Mouse (Mus musculus): ENCODE data around the gene Alyref2. TPM values are rescaled to one million over a fixed set of nuclear protein-coding genes. Genes with fewer than 3 reads are reported as not detected.
"Not testable (repeated sequence)": the region's sequence is repeated elsewhere in the genome, so short reads cannot be mapped to it uniquely, and the experiment has no call there.

Gene Alyref2
- total and polyA plus RNA-seq, 2 experiments from 2014 or later = 13.4 to 20.8 TPM

- no peak for TF ChIP-seq CTCF (IDR thresholded peaks at IDR 0.05; ENCODE audit: low read depth)
- DNase-seq (no peak), ATAC-seq (no peak)
- no peaks in the 10 kb centered on the region for H3K27me3 ChIP-seq (ENCODE audit: insufficient read depth, low read length)
- H3K4me3 ChIP-seq (ENCODE audit: low read depth, low read length) = no peak overlapping the region
- no peaks in the 10 kb centered on the region for H3K36me3 ChIP-seq (ENCODE audit: insufficient read depth)
- H3K9ac ChIP-seq = no peak overlapping the region
- no peak overlapping the region for H3K27ac ChIP-seq (ENCODE audit: low read depth, low read length)
- 86% methylated on average over 4 of the region's 4 CpGs for WGBS
- H3K4me2 ChIP-seq (ENCODE audit: low read depth) = no peak overlapping the region
- no peaks in the 10 kb centered on the region for H3K9me3 ChIP-seq (ENCODE audit: low read length)
- no peaks in the 10 kb centered on the region for H3K4me1 ChIP-seq (ENCODE audit: insufficient read depth)
Measured at GRCm38 (mm10) chr1:171466565-171466964, 36.7 kb upstream of the Alyref2 start.

GRCm38 (mm10) chr1:171469678-171470077, 33.6 kb upstream of the Alyref2 start:
- ATAC-seq = no peak

GRCm38 (mm10) chr1:171470371-171470871, 32.9 kb upstream of the Alyref2 start:
- WGBS = 30% methylated on average over 7 of the region's 7 CpGs
- H3K4me2 ChIP-seq (ENCODE audit: low read depth) = no peak overlapping the region
- H3K4me3 ChIP-seq (ENCODE audit: low read depth, low read length) = no peak overlapping the region
- no peak overlapping the region for H3K27ac ChIP-seq (ENCODE audit: low read depth, low read length)
- H3K9ac ChIP-seq = no peak overlapping the region
- peak; percentile 80 for TF ChIP-seq CTCF (IDR thresholded peaks at IDR 0.05; ENCODE audit: low read depth)
- no peaks in the 10 kb centered on the region for H3K9me3 ChIP-seq (ENCODE audit: low read length)
- no peaks in the 10 kb centered on the region for H3K4me1 ChIP-seq (ENCODE audit: insufficient read depth)
- no peaks in the 10 kb centered on the region for H3K27me3 ChIP-seq (ENCODE audit: insufficient read depth, low read length)
- ATAC-seq = no peak
- H3K36me3 ChIP-seq (ENCODE audit: insufficient read depth) = no peaks in the 10 kb centered on the region
- peak; percentile 76 for DNase-seq

More at GRCm38 (mm10) chr1:171469678-171470077, 33.6 kb upstream of the Alyref2 start:
- H3K4me1 ChIP-seq (ENCODE audit: insufficient read depth) = no peaks in the 10 kb centered on the region
- no peak overlapping the region for H3K4me3 ChIP-seq (ENCODE audit: low read depth, low read length)
- H3K9me3 ChIP-seq (ENCODE audit: low read length) = no peaks in the 10 kb centered on the region
- no peak overlapping the region for H3K4me2 ChIP-seq (ENCODE audit: low read depth)
- DNase-seq = no peak
- H3K9ac ChIP-seq = no peak overlapping the region
- H3K36me3 ChIP-seq (ENCODE audit: insufficient read depth) = no peaks in the 10 kb centered on the region
- no peak for TF ChIP-seq CTCF (IDR thresholded peaks at IDR 0.05; ENCODE audit: low read depth)
- H3K27me3 ChIP-seq (ENCODE audit: insufficient read depth, low read length) = no peaks in the 10 kb centered on the region
- 90% methylated on average over 3 of the region's 3 CpGs for WGBS
- no peak overlapping the region for H3K27ac ChIP-seq (ENCODE audit: low read depth, low read length)

- Histone ChIP-seq H3K36me3 (ENCODE audit: insufficient read depth) (no peaks in the 10 kb centered on the region), H3K27me3 (ENCODE audit: insufficient read depth, low read length) (no peaks in the 10 kb centered on the region), H3K9ac (no peak overlapping the region), H3K4me3 (ENCODE audit: low read depth, low read length) (no peak overlapping the region), H3K4me1 (ENCODE audit: insufficient read depth) (no peaks in the 10 kb centered on the region), H3K27ac (ENCODE audit: low read depth, low read length) (no peak overlapping the region), H3K4me2 (ENCODE audit: low read depth) (no peak overlapping the region), H3K9me3 (ENCODE audit: low read length) (no peaks in the 10 kb centered on the region)
- WGBS = 92% methylated on average over 5 of the region's 5 CpGs
- ATAC-seq (no peak), DNase-seq (no peak)
- no peak for TF ChIP-seq CTCF (IDR thresholded peaks at IDR 0.05; ENCODE audit: low read depth)
Measured at GRCm38 (mm10) chr1:171470896-171471295, 32.4 kb upstream of the Alyref2 start.

GRCm38 (mm10) chr1:171471452-171471851, 31.8 kb upstream of the Alyref2 start:
- Histone ChIP-seq H3K36me3 (ENCODE audit: insufficient read depth) (no peaks in the 10 kb centered on the region), H3K4me1 (ENCODE audit: insufficient read depth) (no peaks in the 10 kb centered on the region), H3K4me2 (ENCODE audit: low read depth) (no peak overlapping the region), H3K27ac (ENCODE audit: low read depth, low read length) (no peak overlapping the region), H3K4me3 (ENCODE audit: low read depth, low read length) (no peak overlapping the region), H3K9ac (no peak overlapping the region), H3K9me3 (ENCODE audit: low read length) (no peaks in the 10 kb centered on the region), H3K27me3 (ENCODE audit: insufficient read depth, low read length) (no peaks in the 10 kb centered on the region)
- WGBS = 55% methylated on average over 1 of the region's 1 CpGs
- DNase-seq (no peak), ATAC-seq (no peak)
- no peak for TF ChIP-seq CTCF (IDR thresholded peaks at IDR 0.05; ENCODE audit: low read depth)

GRCm38 (mm10) chr1:171471941-171472340, 31.3 kb upstream of the Alyref2 start:
- H3K4me2 ChIP-seq (ENCODE audit: low read depth); H3K9me3 ChIP-seq (ENCODE audit: low read length); H3K9ac ChIP-seq; H3K27me3 ChIP-seq (ENCODE audit: insufficient read depth, low read length); H3K4me1 ChIP-seq (ENCODE audit: insufficient read depth); DNase-seq; H3K4me3 ChIP-seq (ENCODE audit: low read depth, low read length); H3K36me3 ChIP-seq (ENCODE audit: insufficient read depth); ATAC-seq; H3K27ac ChIP-seq (ENCODE audit: low read depth, low read length): not testable (repeated sequence)
- WGBS = 90% methylated on average over 8 of the region's 8 CpGs

GRCm38 (mm10) chr1:171473506-171473905, 29.8 kb upstream of the Alyref2 start:
- no peak for DNase-seq
- Histone ChIP-seq H3K9ac (no peak overlapping the region), H3K9me3 (ENCODE audit: low read length) (no peaks in the 10 kb centered on the region), H3K4me2 (ENCODE audit: low read depth) (no peak overlapping the region), H3K4me1 (ENCODE audit: insufficient read depth) (no peaks in the 10 kb centered on the region), H3K27ac (ENCODE audit: low read depth, low read length) (no peak overlapping the region), H3K36me3 (ENCODE audit: insufficient read depth) (no peaks in the 10 kb centered on the region), H3K4me3 (ENCODE audit: low read depth, low read length) (no peak overlapping the region), H3K27me3 (ENCODE audit: insufficient read depth, low read length) (no peaks in the 10 kb centered on the region)
- TF ChIP-seq CTCF (IDR thresholded peaks at IDR 0.05; ENCODE audit: low read depth) = no peak
- ATAC-seq = no peak
- WGBS = 68% methylated on average over 4 of the region's 4 CpGs

Data from forebrain, postnatal 0 days (tissue).